11 mouse cellular contexts compared by ENCODE assay signal in genomic region chr4:139131858-139132672, GRCm38 (mm10). TPM values are rescaled to one million over a fixed set of nuclear protein-coding genes. Genes with fewer than 3 reads are reported as not detected.
A peak's percentile ranks its signal among the peaks of the same experiment; 100 is the strongest.
DNase-seq lines count a peak whose midpoint lies in the region; ATAC-seq and TF ChIP-seq lines count a peak whose summit lies in the region.
"Had no signal": no experiment of that assay in that cellular context is flagged by ENCODE, and none has a peak within 500 bp of the region (broad histone marks: within the 10 kb centered on the region; RNA-seq: fewer than 3 reads in every experiment).

No protein-coding gene starts in this region.

- H3K4me3 ChIP-seq in hindbrain, embryonic 12.5 days: no peak overlapping the region; the same call in 1 of the 2 replicates
- H3K4me3 ChIP-seq in hindbrain, embryonic 11.5 days (ENCODE audit: low read depth, low read length): no peak overlapping the region
- peak overlapping the region; percentile 63; the same call in 1 of the 2 replicates for H3K4me3 ChIP-seq in G1E (ENCODE audit: low read depth, low read length)
- peak overlapping the region; percentile 99; the same call in 1 of the 2 replicates for H3K4me3 ChIP-seq in embryonic facial prominence, embryonic 13.5 days
- H3K4me3 ChIP-seq in midbrain, embryonic 14.5 days (replicated peaks; ENCODE audit: low read depth, low read length): peak overlapping the region; percentile 96; the same call in 1 of the 2 replicates
- H3K4me3 ChIP-seq in stomach, postnatal 0 days (ENCODE audit: low read depth, low read length): no peak overlapping the region

- H3K9me3 ChIP-seq in hindbrain, embryonic 12.5 days (replicated peaks): no peaks in the 10 kb centered on the region
- no peaks in the 10 kb centered on the region for H3K9me3 ChIP-seq in hindbrain, embryonic 11.5 days (ENCODE audit: control insufficient read depth, low read length)
- peaks cover under 1% of the 10 kb centered on the region for H3K9me3 ChIP-seq in G1E (replicated peaks)
- H3K9me3 ChIP-seq in embryonic facial prominence, embryonic 13.5 days: peaks cover under 1% of the 10 kb centered on the region; the same call in 1 of the 2 replicates
- H3K9me3 ChIP-seq in midbrain, embryonic 14.5 days (ENCODE audit: control insufficient read depth, low read length): no peaks in the 10 kb centered on the region
- no peaks in the 10 kb centered on the region for H3K9me3 ChIP-seq in stomach, postnatal 0 days (ENCODE audit: control insufficient read depth, low read length)
- H3K9me3 ChIP-seq: stomach, embryonic 15.5 days had no signal

- H3K27me3 ChIP-seq in hindbrain, embryonic 12.5 days: no peaks in the 10 kb centered on the region
- no peaks in the 10 kb centered on the region for H3K27me3 ChIP-seq in hindbrain, embryonic 11.5 days (ENCODE audit: control insufficient read depth, insufficient read depth, low read length)
- H3K27me3 ChIP-seq in G1E (ENCODE audit: insufficient read depth, low read length): no peaks in the 10 kb centered on the region
- H3K27me3 ChIP-seq in embryonic facial prominence, embryonic 13.5 days: no peaks in the 10 kb centered on the region
- H3K27me3 ChIP-seq in midbrain, embryonic 14.5 days (ENCODE audit: control insufficient read depth, insufficient read depth, low read length): no peaks in the 10 kb centered on the region
- no peaks in the 10 kb centered on the region for H3K27me3 ChIP-seq in stomach, postnatal 0 days (ENCODE audit: control insufficient read depth, insufficient read depth, low read length)
- H3K27me3 ChIP-seq: stomach, embryonic 15.5 days had no signal

- no peak for ATAC-seq in hindbrain, embryonic 12.5 days (ENCODE audit: low FRiP score)
- no peak for ATAC-seq in hindbrain, embryonic 11.5 days (ENCODE audit: low FRiP score)
- ATAC-seq in G1E (ENCODE audit: extremely low read depth, insufficient number of reproducible peaks, low FRiP score, poor library complexity, severe bottlenecking): peak; percentile 42
- no peak for ATAC-seq in embryonic facial prominence, embryonic 13.5 days (ENCODE audit: insufficient number of reproducible peaks, insufficient read depth, low FRiP score, low TSS enrichment, low read depth)
- ATAC-seq in midbrain, embryonic 14.5 days (ENCODE audit: low FRiP score, low TSS enrichment): no peak
- ATAC-seq in stomach, postnatal 0 days (ENCODE audit: low FRiP score, low TSS enrichment): no peak

- no peaks in the 10 kb centered on the region for H3K36me3 ChIP-seq in hindbrain, embryonic 12.5 days
- H3K36me3 ChIP-seq in hindbrain, embryonic 11.5 days (ENCODE audit: control insufficient read depth, insufficient read depth, low read length): no peaks in the 10 kb centered on the region
- H3K36me3 ChIP-seq in G1E (replicated peaks): peaks cover 16% of the 10 kb centered on the region
- H3K36me3 ChIP-seq in embryonic facial prominence, embryonic 13.5 days: 0 out of 2 replicates have a peak, but pooled peaks cover 2% of the 10 kb centered on the region
- no peaks in the 10 kb centered on the region for H3K36me3 ChIP-seq in midbrain, embryonic 14.5 days (ENCODE audit: control insufficient read depth, insufficient read depth, low read length)
- no peaks in the 10 kb centered on the region for H3K36me3 ChIP-seq in stomach, postnatal 0 days (ENCODE audit: control insufficient read depth, insufficient read depth, low read length)
- H3K36me3 ChIP-seq: stomach, embryonic 15.5 days had no signal

- H3K4me1 ChIP-seq in hindbrain, embryonic 12.5 days: peaks cover 17% of the 10 kb centered on the region
- 0 out of 2 replicates have a peak, but pooled peaks cover 2% of the 10 kb centered on the region for H3K4me1 ChIP-seq in hindbrain, embryonic 11.5 days (replicated peaks; ENCODE audit: control insufficient read depth, insufficient read depth, low read length)
- peaks cover 44% of the 10 kb centered on the region for H3K4me1 ChIP-seq in G1E (ENCODE audit: insufficient read depth, low read depth, low read length)
- peaks cover 22% of the 10 kb centered on the region for H3K4me1 ChIP-seq in embryonic facial prominence, embryonic 13.5 days
- H3K4me1 ChIP-seq in midbrain, embryonic 14.5 days (ENCODE audit: control insufficient read depth, insufficient read depth, low read length): peaks cover 18% of the 10 kb centered on the region
- H3K4me1 ChIP-seq in stomach, postnatal 0 days (replicated peaks; ENCODE audit: control insufficient read depth, insufficient read depth): no peaks in the 10 kb centered on the region

- DNase-seq in hindbrain, embryonic 11.5 days (ENCODE audit: low spot score): no peak
- no peak for DNase-seq in G1E (ENCODE audit: low spot score)
- no peak for DNase-seq in midbrain, embryonic 14.5 days
- DNase-seq in stomach, postnatal 0 days (ENCODE audit: low spot score): no peak
- no peak for DNase-seq in adrenal gland, adult 8-10 months
- DNase-seq: heart, postnatal 10 days; kidney, postnatal 14 days; lung, postnatal 10 days had no signal

- H3K27ac ChIP-seq in hindbrain, embryonic 12.5 days: no peak overlapping the region
- H3K27ac ChIP-seq in hindbrain, embryonic 11.5 days (ENCODE audit: low read depth, low read length): no peak overlapping the region
- no peak overlapping the region for H3K27ac ChIP-seq in embryonic facial prominence, embryonic 13.5 days
- H3K27ac ChIP-seq in midbrain, embryonic 14.5 days (replicated peaks; ENCODE audit: low read depth, low read length): no peak overlapping the region
- no peak overlapping the region for H3K27ac ChIP-seq in stomach, postnatal 0 days (replicated peaks)
- H3K27ac ChIP-seq: stomach, embryonic 15.5 days had no signal

- TF ChIP-seq CTCF in G1E (IDR thresholded peaks at IDR 0.05; ENCODE audit: low read depth, low read length): no peak
- TF ChIP-seq CTCF in stomach, postnatal 0 days (IDR thresholded peaks at IDR 0.05; ENCODE audit: low read depth): no peak

- 88% methylated on average over 14 of the region's 14 CpGs for WGBS in hindbrain, embryonic 12.5 days
- whole genome bisulfite sequencing in hindbrain, embryonic 11.5 days: 86% methylated on average over 14 of the region's 14 CpGs
- 85% methylated on average over 14 of the region's 14 CpGs for WGBS in embryonic facial prominence, embryonic 13.5 days
- WGBS in midbrain, embryonic 14.5 days: 86% methylated on average over 14 of the region's 14 CpGs
- WGBS in stomach, postnatal 0 days: 86% methylated on average over 14 of the region's 14 CpGs

- peak overlapping the region; percentile 95 for H3K4me2 ChIP-seq in hindbrain, embryonic 12.5 days (replicated peaks)
- H3K4me2 ChIP-seq in hindbrain, embryonic 11.5 days (replicated peaks; ENCODE audit: low read depth, low read length): no peak overlapping the region
- peak overlapping the region; percentile 84 for H3K4me2 ChIP-seq in embryonic facial prominence, embryonic 13.5 days
- peak overlapping the region; percentile 91 for H3K4me2 ChIP-seq in midbrain, embryonic 14.5 days (ENCODE audit: low read length)
- H3K4me2 ChIP-seq in stomach, postnatal 0 days (replicated peaks; ENCODE audit: low read depth): no peak overlapping the region

- H3K9ac ChIP-seq in hindbrain, embryonic 12.5 days: no peak overlapping the region
- no peak overlapping the region for H3K9ac ChIP-seq in hindbrain, embryonic 11.5 days (ENCODE audit: low read depth, low read length)
- peak overlapping the region; percentile 27; the same call in 1 of the 2 replicates for H3K9ac ChIP-seq in embryonic facial prominence, embryonic 13.5 days
- H3K9ac ChIP-seq in midbrain, embryonic 14.5 days (replicated peaks; ENCODE audit: low read length): no peak overlapping the region
- no peak overlapping the region for H3K9ac ChIP-seq in stomach, postnatal 0 days (ENCODE audit: low read length)
- H3K9ac ChIP-seq: stomach, embryonic 15.5 days had no signal

- no peak for TF ChIP-seq EP300 in stomach, postnatal 0 days (optimal IDR thresholded peaks at IDR 0.05)

RNA-seq across cellular contexts. Expression of gene Minos1, which starts 1.2 kb away (rescaled TPM):
- polyA plus RNA-seq in hindbrain, embryonic 12.5 days (2016; fragmentation: Nextera tagmentation; extraction: Ambion mirVana): 376 and 407 TPM in 2 replicates
- polyA plus RNA-seq in hindbrain, embryonic 11.5 days (2014; fragmentation: Nextera tagmentation; extraction: Ambion mirVana): 399 TPM in 2 replicates
- total RNA-seq in G1E (2014; fragmentation: Nextera tagmentation) (342 and 377 TPM in 2 replicates), G1E (2017) (323 and 338 TPM in 2 replicates)
- polyA plus RNA-seq in G1E (2012): 11.9 and 12.8 TPM in 2 replicates
- polyA plus RNA-seq in embryonic facial prominence, embryonic 13.5 days (2015; fragmentation: Nextera tagmentation; extraction: Ambion mirVana): 459 and 517 TPM in 2 replicates
- polyA plus RNA-seq in midbrain, embryonic 14.5 days (2014; fragmentation: Nextera tagmentation; extraction: Ambion mirVana): 346 and 393 TPM in 2 replicates
- polyA plus RNA-seq in stomach, postnatal 0 days (2015; fragmentation: Nextera tagmentation; extraction: Ambion mirVana): 569 and 588 TPM in 2 replicates
- total RNA-seq in adrenal gland, adult 8-10 months (2022): 100 to 1,000 TPM; 273 to 460 (median 363) TPM

RNA-seq across cellular contexts. Expression of gene Nbl1, which starts 39.3 kb away (rescaled TPM):
- 54.8 and 56.1 TPM in 2 replicates for polyA plus RNA-seq in hindbrain, embryonic 12.5 days (2016; fragmentation: Nextera tagmentation; extraction: Ambion mirVana)
- 17.2 and 19.6 TPM in 2 replicates for polyA plus RNA-seq in hindbrain, embryonic 11.5 days (2014; fragmentation: Nextera tagmentation; extraction: Ambion mirVana)
- total RNA-seq in G1E (2014; fragmentation: Nextera tagmentation) (not detected in 2 replicates), G1E (2017) (0.11 TPM in 1 of 2 replicates, not detected in the other)
- 0.05 and 0.18 TPM in 2 replicates for polyA plus RNA-seq in G1E (2012)
- 144 and 187 TPM in 2 replicates for polyA plus RNA-seq in embryonic facial prominence, embryonic 13.5 days (2015; fragmentation: Nextera tagmentation; extraction: Ambion mirVana)
- polyA plus RNA-seq in midbrain, embryonic 14.5 days (2014; fragmentation: Nextera tagmentation; extraction: Ambion mirVana): 12.8 and 27.5 TPM in 2 replicates
- 53.6 and 58.9 TPM in 2 replicates for polyA plus RNA-seq in stomach, postnatal 0 days (2015; fragmentation: Nextera tagmentation; extraction: Ambion mirVana)
- total RNA-seq in adrenal gland, adult 8-10 months (2022): 10 to 100 TPM; 55.4 to 73.9 (median 64.2) TPM

RNA-seq across cellular contexts. Expression of gene Htr6, which starts 56.7 kb away (rescaled TPM):
- polyA plus RNA-seq in hindbrain, embryonic 12.5 days (2016; fragmentation: Nextera tagmentation; extraction: Ambion mirVana): 0.20 TPM in 1 of 2 replicates, not detected in the other
- polyA plus RNA-seq in hindbrain, embryonic 11.5 days (2014; fragmentation: Nextera tagmentation; extraction: Ambion mirVana): not detected in 2 replicates
- total RNA-seq in G1E (2014; fragmentation: Nextera tagmentation) (not detected in 2 replicates), G1E (2017) (0.06 TPM in 1 of 2 replicates, not detected in the other)
- not detected in 2 replicates for polyA plus RNA-seq in G1E (2012)
- 0.22 and 0.51 TPM in 2 replicates for polyA plus RNA-seq in embryonic facial prominence, embryonic 13.5 days (2015; fragmentation: Nextera tagmentation; extraction: Ambion mirVana)
- polyA plus RNA-seq in midbrain, embryonic 14.5 days (2014; fragmentation: Nextera tagmentation; extraction: Ambion mirVana): 0.32 and 0.57 TPM in 2 replicates
- polyA plus RNA-seq in stomach, postnatal 0 days (2015; fragmentation: Nextera tagmentation; extraction: Ambion mirVana): 0.05 TPM in 1 of 2 replicates, not detected in the other
- under 1 TPM; 0.48 to 0.99 (median 0.84) TPM for total RNA-seq in adrenal gland, adult 8-10 months (2022)
- total RNA-seq: heart, postnatal 10 days had no signal
- polyA plus RNA-seq: stomach, embryonic 15.5 days had no signal

Comparison
In these comparisons a context has a peak if more than half of its experiments do, and no peak if none do; other contexts are left out.
1. H3K4me2 ChIP-seq: peak in hindbrain, embryonic 12.5 days (single experiment), embryonic facial prominence, embryonic 13.5 days (single experiment) and midbrain, embryonic 14.5 days (single experiment); none in hindbrain, embryonic 11.5 days (single experiment) and stomach, postnatal 0 days (single experiment).
2. H3K4me3 ChIP-seq: peak in G1E (single experiment), embryonic facial prominence, embryonic 13.5 days (single experiment) and midbrain, embryonic 14.5 days (single experiment); none in hindbrain, embryonic 12.5 days (single experiment), hindbrain, embryonic 11.5 days (single experiment) and stomach, postnatal 0 days (single experiment).
3. RNA of gene Minos1, which starts 1.2 kb away (polyA plus RNA-seq): 569 to 588 TPM in stomach, postnatal 0 days, 459 to 517 TPM in embryonic facial prominence, embryonic 13.5 days, 376 to 407 TPM in hindbrain, embryonic 12.5 days, 399 TPM in hindbrain, embryonic 11.5 days and 346 to 393 TPM in midbrain, embryonic 14.5 days; 11.9 to 12.8 TPM in G1E; every median in the first group is over 10 times any median in the second.
4. RNA of gene Nbl1, which starts 39.3 kb away (polyA plus RNA-seq): 144 to 187 TPM in embryonic facial prominence, embryonic 13.5 days, 54.8 to 56.1 TPM in hindbrain, embryonic 12.5 days, 53.6 to 58.9 TPM in stomach, postnatal 0 days, 12.8 to 27.5 TPM in midbrain, embryonic 14.5 days and 17.2 to 19.6 TPM in hindbrain, embryonic 11.5 days; 0.05 to 0.18 TPM in G1E; every median in the first group is over 10 times any median in the second.